ENCODE assay signal across 28 mouse cellular contexts in the genomic region with DNA sequence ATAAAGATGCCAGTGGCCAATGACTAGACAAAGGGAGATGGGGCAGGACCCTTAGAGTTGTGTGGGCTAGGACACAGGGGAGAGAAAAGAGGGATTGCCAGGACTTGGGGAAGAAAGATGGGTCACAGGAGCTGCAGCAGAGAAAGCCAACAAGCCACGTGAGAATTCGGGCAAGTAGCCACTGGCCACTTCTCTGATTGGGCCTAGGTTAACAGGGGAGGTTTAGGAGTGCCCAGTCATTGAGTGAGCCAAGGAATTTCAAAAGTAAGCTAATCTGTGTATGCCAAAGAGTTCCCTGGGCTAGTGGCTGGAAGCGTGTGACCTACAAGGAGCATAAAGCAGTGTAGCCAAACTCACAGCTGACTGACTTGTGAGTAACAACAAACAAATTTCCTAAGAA. TPM values are rescaled to one million over a fixed set of nuclear protein-coding genes. Genes with fewer than 3 reads are reported as not detected.
A peak's percentile ranks its signal among the peaks of the same experiment; 100 is the strongest.
DNase-seq lines count a peak whose midpoint lies in the region; TF ChIP-seq lines count a peak whose summit lies in the region.
"Had no signal": no experiment of that assay in that cellular context is flagged by ENCODE, and none has a peak within 500 bp of the region (broad histone marks: within the 10 kb centered on the region; RNA-seq: fewer than 3 reads in every experiment).

No protein-coding gene starts in this region.

- no peak overlapping the region for H3K4me3 ChIP-seq in heart, adult 2 months
- H3K4me3 ChIP-seq: embryonic facial prominence, embryonic 10.5 days; embryonic facial prominence, embryonic 13.5 days; erythroblast, embryonic 14.5 days; forebrain, embryonic 12.5 days; forebrain, embryonic 15.5 days; heart, embryonic 13.5 days had no signal

- H3K9ac ChIP-seq in heart, adult 2 months (ENCODE audit: low read depth, low read length): no peak overlapping the region
- H3K9ac ChIP-seq: embryonic facial prominence, embryonic 13.5 days; forebrain, embryonic 12.5 days; forebrain, embryonic 15.5 days; heart, embryonic 13.5 days; hindbrain, embryonic 14.5 days had no signal

- no peak overlapping the region; the same call in 1 of the 2 replicates for H3K27ac ChIP-seq in heart, adult 2 months
- H3K27ac ChIP-seq: embryonic facial prominence, embryonic 10.5 days; embryonic facial prominence, embryonic 13.5 days; forebrain, embryonic 12.5 days; forebrain, embryonic 15.5 days; heart, embryonic 13.5 days; hindbrain, embryonic 14.5 days; hindbrain, postnatal 0 days had no signal

- WGBS in heart, adult 2 months: 53% methylated on average over 3 of the region's 3 CpGs

- H3K79me2 ChIP-seq in heart, adult 2 months (replicated peaks; ENCODE audit: control insufficient read depth, insufficient read depth, low read length): no peaks in the 10 kb centered on the region

- TF ChIP-seq POLR2A in heart, adult 2 months (IDR thresholded peaks at IDR 0.05; ENCODE audit: insufficient read depth, low read depth, low read length): no peak

- peak; percentile 90 for DNase-seq in heart, adult 11 months
- DNase-seq in heart, adult 2 months: no peak
- peak; percentile 77 to 80 for DNase-seq in lung, adult 18-20 months
- no peak for DNase-seq in lung, postnatal 14 days
- DNase-seq in lung, postnatal 36 days: peak; percentile 77
- DNase-seq in lung, postnatal 4 days: no peak
- DNase-seq: adrenal gland, adult 2 months; cerebellum, adult 11-12 months; cerebellum, adult 8-10 months; cerebellum, postnatal 10 days; cerebellum, postnatal 36 days; embryo, embryonic 11 days; gastrocnemius, postnatal 25 days; heart, postnatal 4 days had no signal

- TF ChIP-seq EP300 in heart, adult 2 months (IDR thresholded peaks at IDR 0.05; ENCODE audit: insufficient read depth, low read depth, low read length): no peak

- no peak for TF ChIP-seq CTCF in heart, adult 2 months (IDR thresholded peaks at IDR 0.05)

- H3K27me3 ChIP-seq in heart, adult 2 months (ENCODE audit: control insufficient read depth, insufficient read depth, low read length): no peaks in the 10 kb centered on the region
- H3K27me3 ChIP-seq: embryonic facial prominence, embryonic 13.5 days; forebrain, embryonic 12.5 days; forebrain, embryonic 15.5 days; heart, embryonic 13.5 days had no signal

- no peaks in the 10 kb centered on the region for H3K36me3 ChIP-seq in heart, adult 2 months (ENCODE audit: control insufficient read depth, insufficient read depth, low read length)
- H3K36me3 ChIP-seq: embryonic facial prominence, embryonic 10.5 days; embryonic facial prominence, embryonic 13.5 days; forebrain, embryonic 12.5 days; forebrain, embryonic 15.5 days; heart, embryonic 13.5 days had no signal

- H3K4me1 ChIP-seq in heart, adult 2 months (ENCODE audit: control insufficient read depth, insufficient read depth, low read length): no peaks in the 10 kb centered on the region
- H3K4me1 ChIP-seq: embryonic facial prominence, embryonic 10.5 days; embryonic facial prominence, embryonic 13.5 days; forebrain, embryonic 12.5 days; forebrain, embryonic 15.5 days; heart, embryonic 13.5 days had no signal

- intact Hi-C loops in heart, adult 2 months (cut with DNase I): no loop called here

RNA-seq across cellular contexts. Expression of a gene that starts 9.7 kb away (rescaled TPM):
- total RNA-seq in heart, adult 2 months (2021): under 1 TPM; 0.60 to 0.77 TPM
- 0.32 and 0.51 TPM in 2 replicates for polyA plus RNA-seq in heart, adult 2 months (2012; rRNA removed)
- total RNA-seq: adrenal gland, adult 2 months; gastrocnemius, adult 8-10 months; gastrocnemius, postnatal 25 days; MEL had no signal
- polyA plus RNA-seq: adrenal gland, adult 2 months; C2C12; CD4-positive, CD25-positive, alpha-beta regulatory T cell, adult 4 months; cortical plate, adult 2 months; erythroblast, embryonic 14.5 days; inflammation-experienced regulatory T-cells, adult 6 months had no signal

Comparison
In these comparisons a context has a peak if more than half of its experiments do, and no peak if none do; other contexts are left out.
1. DNase-seq: peak in heart, adult 11 months (single experiment), lung, adult 18-20 months (2 of 2) and lung, postnatal 36 days (single experiment); none in heart, adult 2 months (0 of 2), lung, postnatal 14 days (single experiment) and lung, postnatal 4 days (0 of 2).